Mouse (Mus musculus): ENCODE results near the gene Nmi.

Nmi gene

DNA sequence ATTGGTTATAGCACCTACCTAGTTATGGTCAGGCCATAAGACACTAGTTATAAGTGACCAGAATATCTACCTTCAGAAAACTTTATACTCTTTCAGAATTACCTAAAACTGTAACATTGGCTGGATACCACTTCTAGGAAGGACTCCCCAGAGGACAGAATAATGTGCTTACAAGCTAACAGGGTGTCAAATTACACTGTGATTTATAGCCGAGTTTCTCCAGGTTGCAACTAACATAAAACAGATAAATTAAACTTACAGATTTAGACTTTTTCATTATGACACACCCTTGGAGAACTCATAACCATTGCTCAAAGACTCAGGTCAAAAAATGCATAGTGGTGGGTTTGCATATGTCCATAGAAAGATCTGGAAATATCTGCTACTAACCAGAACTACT is 22.4 kb downstream of the Nmi start:
- in situ Hi-C loops (cut with MboI; ENCODE audit: low pct_unique_long_range_greater_than_20kb in 1 of 2, low sequenced_read_pairs in 2 of 2, unreplicated experiment in 1 of 2), result no loop called here

DNA sequence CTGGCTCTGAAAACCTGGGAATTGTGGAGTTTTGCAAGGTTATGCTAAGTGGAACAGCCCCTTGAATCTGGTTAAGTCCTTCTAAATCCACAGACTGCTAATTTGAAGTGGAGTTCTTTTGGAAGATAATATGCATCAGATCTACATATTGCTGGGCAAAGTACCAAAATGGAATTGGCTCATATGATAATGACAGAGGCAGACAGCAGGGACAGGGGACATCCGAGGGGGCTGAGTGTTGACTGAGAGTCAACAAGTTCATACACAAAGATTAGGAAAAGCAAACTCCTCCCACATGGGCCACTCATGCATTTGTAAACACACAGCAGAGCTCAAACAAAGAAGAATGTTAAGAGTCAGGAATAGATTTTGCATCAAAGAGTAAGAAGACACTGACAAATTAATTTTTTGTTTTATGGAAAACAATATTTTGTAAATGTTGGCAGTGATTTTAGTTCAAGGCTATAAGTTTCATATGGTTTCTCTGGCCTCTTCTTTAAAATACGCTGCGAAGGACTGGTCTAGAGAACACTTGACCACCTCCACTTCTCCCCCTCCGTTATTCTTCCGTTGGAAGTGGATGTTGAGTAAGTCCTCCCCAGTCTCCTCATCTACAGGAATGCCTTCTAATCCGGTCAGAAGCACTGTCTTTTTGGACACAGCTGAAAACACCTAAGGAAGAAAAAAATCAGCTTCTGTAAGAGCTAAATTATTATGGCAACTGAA is 25.0 kb downstream of the Nmi start:
- in situ Hi-C loops (cut with MboI; ENCODE audit: low pct_unique_long_range_greater_than_20kb in 1 of 2, low sequenced_read_pairs in 2 of 2, unreplicated experiment in 1 of 2), result no loop called here

DNA sequence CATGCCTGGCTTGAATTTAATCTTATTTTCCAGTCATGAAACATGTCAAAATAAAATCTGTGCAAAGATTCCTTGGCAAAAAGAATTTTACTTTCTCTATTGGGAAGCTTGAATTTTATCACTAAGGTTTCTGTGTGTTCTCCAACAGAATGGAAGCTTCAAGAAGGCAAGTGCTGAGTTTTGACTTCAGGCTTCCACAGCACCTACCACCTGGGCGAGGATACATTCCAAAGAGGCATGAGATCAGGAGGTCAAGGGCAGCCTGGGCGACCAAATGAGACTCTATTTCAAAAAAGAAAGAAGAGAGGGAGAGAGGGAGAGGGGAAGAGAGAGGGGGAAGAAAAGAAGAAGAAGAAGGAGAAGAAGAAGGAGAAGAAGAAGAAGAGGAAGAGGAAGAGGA is 27.5 kb downstream of the Nmi start:
- in situ Hi-C loops (cut with MboI; ENCODE audit: low pct_unique_long_range_greater_than_20kb in 1 of 2, low sequenced_read_pairs in 2 of 2, unreplicated experiment in 1 of 2), result no loop called here

DNA sequence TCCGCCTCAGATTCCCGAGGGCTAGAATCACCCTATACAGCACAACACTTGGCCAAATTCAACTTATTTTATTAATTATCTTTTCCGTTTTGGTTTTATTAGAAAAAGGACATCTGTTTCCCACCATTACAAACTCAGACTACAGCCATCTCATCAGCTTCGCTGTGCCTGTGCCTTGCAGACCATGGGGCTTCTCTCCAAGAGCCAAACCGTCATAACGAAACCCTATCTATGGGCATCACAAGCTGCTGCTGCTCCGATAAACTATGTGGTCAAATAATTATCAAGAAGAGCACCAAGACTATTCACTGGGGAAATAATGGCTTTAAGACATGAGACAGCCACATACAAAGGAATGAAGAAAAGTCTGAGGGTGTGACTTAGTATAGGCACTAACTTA is 31.5 kb downstream of the Nmi start:
- in situ Hi-C loops (cut with MboI; ENCODE audit: low pct_unique_long_range_greater_than_20kb in 1 of 2, low sequenced_read_pairs in 2 of 2, unreplicated experiment in 1 of 2), result no loop called here

DNA sequence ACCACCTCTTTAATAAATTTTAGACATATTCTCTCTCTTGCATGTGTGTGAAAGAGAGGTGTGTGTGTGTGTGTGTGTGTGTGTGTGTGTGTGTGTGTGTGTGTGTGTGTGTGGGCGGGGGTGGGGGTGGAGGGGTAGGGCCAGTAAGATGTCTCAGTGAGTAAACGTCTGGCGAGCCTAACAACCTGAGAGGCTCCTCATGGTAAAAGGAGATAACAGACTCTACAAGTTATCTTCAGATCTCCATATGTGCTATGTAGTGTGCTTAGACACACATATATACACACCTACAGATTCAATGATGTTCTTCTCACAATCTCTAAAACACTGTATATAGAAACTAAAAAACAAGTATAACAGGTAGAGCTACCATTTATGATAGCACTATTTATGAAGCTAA is 34.5 kb downstream of the Nmi start:
- in situ Hi-C loops (cut with MboI; ENCODE audit: low pct_unique_long_range_greater_than_20kb in 1 of 2, low sequenced_read_pairs in 2 of 2, unreplicated experiment in 1 of 2), result no loop called here

DNA sequence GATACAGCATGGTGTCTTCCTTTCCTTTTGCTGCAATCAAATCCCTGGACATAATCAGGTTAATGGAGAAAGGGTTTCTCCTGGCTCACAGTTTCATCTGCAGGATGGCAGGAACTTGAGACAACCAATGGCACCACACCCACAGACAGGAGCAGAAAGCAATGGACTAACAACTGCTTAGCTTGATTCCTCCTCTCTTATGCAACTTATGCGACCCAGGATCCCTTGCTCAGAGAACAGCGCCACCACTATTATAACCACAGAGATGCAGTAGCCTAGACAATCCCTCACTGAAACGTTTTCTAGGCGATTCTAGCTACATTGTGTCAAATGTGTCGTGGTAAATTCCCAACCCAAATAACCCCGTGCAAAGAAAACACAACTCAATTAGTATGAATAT is 36.3 kb downstream of the Nmi start:
- in situ Hi-C loops (cut with MboI; ENCODE audit: low pct_unique_long_range_greater_than_20kb in 1 of 2, low sequenced_read_pairs in 2 of 2, unreplicated experiment in 1 of 2), result no loop called here

DNA sequence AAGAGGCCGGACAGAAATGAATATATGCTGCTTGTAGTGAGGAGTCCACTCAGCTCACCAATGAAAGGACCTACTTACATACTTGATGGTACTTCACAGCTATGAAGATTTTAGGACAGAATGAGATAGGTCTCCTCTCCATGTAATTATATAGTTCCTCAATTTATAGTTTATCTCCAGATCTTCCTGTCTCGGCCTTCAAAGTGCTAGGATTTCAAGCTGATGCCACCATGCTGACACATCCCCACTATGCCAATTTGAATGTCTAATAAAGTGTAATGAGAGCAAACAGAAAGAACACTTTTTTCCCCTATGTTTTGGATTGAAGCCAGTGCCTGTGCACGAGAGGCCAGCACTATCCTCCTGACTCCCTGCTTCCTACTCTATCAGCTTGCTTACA is 36.7 kb downstream of the Nmi start:
- in situ Hi-C loops (cut with MboI; ENCODE audit: low pct_unique_long_range_greater_than_20kb in 1 of 2, low sequenced_read_pairs in 2 of 2, unreplicated experiment in 1 of 2), result no loop called here

DNA sequence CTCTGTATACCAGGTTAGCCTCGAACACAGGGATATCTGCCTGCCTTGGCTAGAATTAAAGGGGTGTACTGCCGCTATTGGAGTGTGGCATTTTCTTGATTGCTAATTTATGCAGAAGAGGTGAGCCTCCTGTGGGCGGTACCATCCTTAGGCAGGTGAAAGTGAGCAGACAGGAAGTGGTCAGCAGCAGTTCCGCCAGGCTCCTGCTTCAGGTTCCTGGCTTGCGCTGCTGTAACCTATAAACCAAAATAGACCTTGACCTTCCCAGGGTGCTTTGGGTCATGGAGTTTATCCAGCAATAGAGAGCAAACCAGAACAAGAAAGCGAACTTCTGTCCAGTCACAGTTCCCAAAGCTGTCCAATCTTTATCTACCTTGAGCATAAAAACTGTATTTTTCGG is 37.4 kb downstream of the Nmi start:
- in situ Hi-C loops (cut with MboI; ENCODE audit: low pct_unique_long_range_greater_than_20kb in 1 of 2, low sequenced_read_pairs in 2 of 2, unreplicated experiment in 1 of 2), result no loop called here

DNA sequence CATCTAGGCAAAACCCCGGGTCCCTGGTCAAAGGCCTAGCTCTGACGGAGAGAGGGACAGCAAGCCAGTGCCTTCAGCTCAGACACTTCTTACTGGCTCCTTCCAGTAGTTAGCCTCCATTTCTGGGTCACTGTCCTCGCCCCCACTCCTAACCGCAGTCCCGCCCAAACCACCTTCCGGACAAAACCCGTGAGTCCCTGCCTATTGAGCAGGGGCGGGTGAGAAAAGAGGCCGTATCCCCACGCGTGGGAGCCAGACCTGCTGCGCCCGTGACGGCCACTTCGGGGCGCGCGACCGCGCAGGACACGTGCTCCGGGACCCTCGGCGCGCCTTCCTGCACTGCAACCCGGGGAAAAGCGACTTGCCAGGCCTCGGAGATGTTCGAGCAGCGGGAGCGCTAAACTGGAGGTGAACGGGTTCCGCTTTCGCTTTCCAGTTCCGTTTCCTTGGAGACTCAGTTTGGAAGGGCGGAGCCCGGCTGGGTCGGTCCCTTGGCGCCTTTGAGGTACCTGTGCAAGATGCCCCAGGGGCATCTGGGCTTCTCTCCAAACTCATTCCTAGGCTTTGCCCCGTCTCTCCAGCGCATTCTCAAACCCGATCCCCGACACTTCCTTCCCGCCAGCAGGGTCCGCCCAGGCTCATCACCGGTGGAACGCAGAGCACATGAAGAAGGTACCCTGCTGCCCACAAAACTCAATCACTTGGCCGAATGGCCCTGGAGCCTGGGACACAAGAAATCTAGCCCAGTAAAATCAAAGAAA is 38.5 kb downstream of the Nmi start, which contains the start of gene Rbm43:
Gene Rbm43 (minus strand): TSS at position 590 of the 761 bp plus-strand sequence.
- in situ Hi-C loops (cut with MboI; ENCODE audit: low pct_unique_long_range_greater_than_20kb in 1 of 2, low sequenced_read_pairs in 2 of 2, unreplicated experiment in 1 of 2), result no loop called here

DNA sequence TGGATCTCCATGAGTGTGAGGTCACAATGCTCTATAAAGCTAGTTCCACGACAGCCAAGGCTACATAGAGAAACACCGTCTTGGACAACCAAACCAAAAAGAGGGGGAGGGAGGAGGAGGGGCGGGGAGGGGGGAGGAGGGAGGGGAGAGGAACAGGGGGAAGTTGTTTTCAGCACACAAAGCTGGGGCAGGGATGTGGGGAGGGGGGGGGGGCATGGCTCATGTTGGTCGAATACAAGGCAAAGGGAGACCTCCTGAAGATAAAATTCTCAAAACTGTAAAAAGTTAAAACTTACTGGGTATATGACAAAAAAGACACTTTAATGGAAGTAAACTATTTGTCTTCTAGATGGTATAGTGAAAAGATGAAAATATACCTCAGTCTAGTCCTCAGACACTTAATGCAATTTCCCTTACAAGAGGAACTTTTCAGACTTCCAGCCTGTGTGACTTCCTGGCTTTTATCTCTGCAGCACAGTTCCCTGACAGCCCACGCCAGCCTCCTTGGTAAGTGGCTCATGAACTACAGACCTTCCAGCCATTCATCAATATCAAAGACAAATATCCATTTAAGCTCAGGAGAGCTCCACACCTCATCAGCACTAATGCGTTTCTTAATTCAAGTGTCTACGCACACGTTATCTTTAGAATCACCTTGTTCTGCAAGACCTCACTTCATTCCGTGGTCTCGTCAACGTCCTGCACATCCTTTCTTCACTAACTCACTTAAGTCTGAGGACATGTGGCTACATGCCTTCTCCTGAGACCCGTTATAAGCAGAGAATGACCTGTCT is 39.8 kb downstream of the Nmi start:
- in situ Hi-C loops (cut with MboI; ENCODE audit: low pct_unique_long_range_greater_than_20kb in 1 of 2, low sequenced_read_pairs in 2 of 2, unreplicated experiment in 1 of 2), result no loop called here

DNA sequence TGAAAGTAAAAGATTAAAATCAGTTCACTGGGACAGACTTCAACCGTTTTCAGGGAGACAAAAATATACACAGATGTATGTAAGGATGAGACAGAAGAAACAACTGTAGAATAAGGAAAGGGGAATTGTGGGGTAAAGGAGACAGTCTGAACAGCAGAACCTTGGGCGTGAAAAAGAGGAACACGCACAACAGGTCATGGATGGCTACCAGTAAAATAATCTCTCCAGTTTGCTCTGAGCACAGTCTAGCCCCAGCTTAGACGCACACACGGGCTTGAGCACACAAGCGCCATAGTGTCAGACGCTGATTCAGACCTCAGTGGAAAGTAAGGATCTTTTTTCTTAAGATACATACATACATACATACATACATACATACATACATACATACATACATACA is 42.1 kb downstream of the Nmi start:
- in situ Hi-C loops (cut with MboI; ENCODE audit: low pct_unique_long_range_greater_than_20kb in 1 of 2, low sequenced_read_pairs in 2 of 2, unreplicated experiment in 1 of 2), result no loop called here

DNA sequence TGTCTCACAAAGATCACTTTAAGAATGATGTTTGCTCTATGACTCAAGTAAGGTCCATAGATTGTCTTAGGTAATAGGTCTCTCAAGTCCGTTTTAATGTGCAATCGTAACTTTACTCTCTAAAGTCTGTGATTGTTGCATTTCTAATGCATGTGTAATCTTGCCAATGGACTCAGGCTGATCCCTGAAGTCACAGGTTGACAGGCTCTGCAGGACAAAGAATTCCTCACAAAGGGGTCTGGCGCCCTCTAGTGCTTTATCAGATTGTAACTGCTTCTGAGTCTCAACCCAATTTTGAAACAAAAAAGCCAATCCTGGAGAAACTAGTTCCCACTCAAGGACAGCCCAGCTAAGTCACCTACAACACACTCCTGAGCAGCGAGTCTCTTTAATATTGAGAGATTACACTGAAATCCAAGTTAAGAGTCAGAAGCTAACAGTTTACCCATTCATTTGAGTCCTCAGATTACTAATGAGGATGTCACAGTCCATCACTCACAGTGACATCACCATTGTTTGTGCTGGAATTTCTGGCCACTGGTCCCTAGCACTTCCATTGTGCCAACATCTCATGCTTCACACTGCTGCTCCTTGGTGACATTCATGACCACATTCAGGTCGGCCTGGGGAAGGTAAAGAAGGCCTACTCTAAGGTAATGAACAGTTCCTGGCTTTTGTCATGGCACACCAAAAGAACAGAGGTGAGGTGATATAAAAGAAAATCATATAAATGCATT is 58.2 kb downstream of the Nmi start:
- in situ Hi-C loops (cut with MboI; ENCODE audit: low pct_unique_long_range_greater_than_20kb in 1 of 2, low sequenced_read_pairs in 2 of 2, unreplicated experiment in 1 of 2), result loop anchor here in 1 of 2 experiments (25.0 kb wide), 1 partner anchor 378 kb away; no protein-coding TSS in a partner anchor

DNA sequence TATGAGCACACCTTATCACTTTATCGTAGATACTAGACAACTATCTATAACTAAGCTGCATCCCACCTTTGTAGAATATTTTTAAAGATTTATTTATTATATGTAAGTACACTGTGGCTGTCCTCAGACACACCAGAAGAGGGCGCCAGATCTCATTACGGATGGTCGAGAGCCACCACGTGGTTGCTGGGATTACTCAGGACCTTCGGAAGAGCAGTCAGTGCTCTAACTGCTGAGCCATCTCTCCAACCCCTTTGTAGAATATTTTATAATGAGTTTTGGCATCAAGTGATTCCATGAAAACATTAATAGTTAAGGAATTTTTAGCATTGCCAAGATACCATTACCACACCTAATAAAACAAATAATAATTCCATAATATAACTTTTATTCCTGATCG is 58.8 kb downstream of the Nmi start:
- in situ Hi-C loops (cut with MboI; ENCODE audit: low pct_unique_long_range_greater_than_20kb in 1 of 2, low sequenced_read_pairs in 2 of 2, unreplicated experiment in 1 of 2), result loop anchor here in 1 of 2 experiments (25.0 kb wide), 1 partner anchor 377 kb away; no protein-coding TSS in a partner anchor

DNA sequence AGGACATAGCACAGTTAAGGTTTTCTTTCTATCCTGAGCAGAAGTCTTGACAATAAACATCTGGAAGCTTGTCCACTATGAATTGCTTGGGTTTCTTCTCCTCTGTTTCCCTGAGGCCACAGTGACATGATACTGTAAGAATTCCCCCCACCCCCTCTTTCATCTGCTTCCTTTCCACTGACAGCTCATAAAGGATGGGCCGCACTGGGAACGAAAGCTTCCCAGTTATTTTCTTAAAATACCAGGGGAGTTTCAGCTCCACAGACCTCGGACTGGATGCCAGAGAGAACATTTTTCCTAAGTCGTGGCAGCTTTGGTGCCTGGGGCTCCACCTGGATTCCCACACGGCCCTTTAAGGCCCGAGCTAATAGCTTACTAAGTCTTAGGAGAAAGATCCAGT is 60.6 kb downstream of the Nmi start:
- in situ Hi-C loops (cut with MboI; ENCODE audit: low pct_unique_long_range_greater_than_20kb in 1 of 2, low sequenced_read_pairs in 2 of 2, unreplicated experiment in 1 of 2), result loop anchor here in 1 of 2 experiments (25.0 kb wide), 1 partner anchor 375 kb away; no protein-coding TSS in a partner anchor

DNA sequence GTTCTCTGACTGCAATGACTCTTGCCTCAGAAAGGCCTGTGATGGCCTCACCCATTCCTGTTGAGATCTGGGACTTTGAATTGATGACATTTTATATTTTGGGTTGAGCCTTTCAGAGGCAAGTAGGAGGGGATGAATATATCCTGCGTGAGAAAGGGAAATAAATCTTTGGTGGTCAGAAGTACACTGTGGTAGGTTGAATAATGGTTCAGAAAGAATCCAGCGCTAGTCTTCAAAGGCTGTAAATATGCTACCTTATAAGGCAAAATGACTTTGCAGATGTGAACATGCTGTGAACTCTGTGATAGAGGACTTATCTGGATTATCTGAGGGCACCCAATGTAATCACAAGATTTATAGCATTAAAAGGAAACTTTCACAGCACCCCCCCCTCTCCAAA is 61.4 kb downstream of the Nmi start:
- in situ Hi-C loops (cut with MboI; ENCODE audit: low pct_unique_long_range_greater_than_20kb in 1 of 2, low sequenced_read_pairs in 2 of 2, unreplicated experiment in 1 of 2), result loop anchor here in 1 of 2 experiments (25.0 kb wide), 1 partner anchor 375 kb away; no protein-coding TSS in a partner anchor

DNA sequence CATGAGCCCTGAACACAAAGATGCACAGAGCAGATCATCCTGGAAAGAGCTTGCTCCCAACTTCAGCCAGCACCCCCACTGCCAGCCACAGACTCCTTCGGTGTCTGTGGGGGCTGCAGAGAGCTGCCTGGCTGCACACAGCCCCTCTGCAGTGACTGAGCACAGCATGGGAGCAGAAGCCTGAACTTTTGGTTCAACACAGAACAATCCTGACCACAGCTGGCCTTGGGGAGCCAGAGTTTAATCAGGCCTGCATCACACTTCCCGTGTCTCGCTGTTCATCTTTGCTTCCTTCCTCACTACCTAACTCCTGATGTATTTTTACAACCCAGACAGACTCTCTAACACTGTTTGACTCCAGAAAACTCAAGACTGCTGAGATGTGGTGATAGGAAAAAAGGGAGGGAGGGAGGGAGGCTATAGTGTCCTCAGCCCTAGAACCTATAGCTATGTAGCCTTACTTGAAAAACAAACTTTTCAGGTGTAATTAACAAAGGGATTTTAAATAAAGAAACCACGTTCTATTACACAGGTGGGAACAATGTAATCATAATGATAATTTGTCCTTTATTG is 65.7 kb downstream of the Nmi start:
- in situ Hi-C loops (cut with MboI; ENCODE audit: low pct_unique_long_range_greater_than_20kb in 1 of 2, low sequenced_read_pairs in 2 of 2, unreplicated experiment in 1 of 2), result loop anchor here in 1 of 2 experiments (25.0 kb wide), 1 partner anchor 370 kb away; no protein-coding TSS in a partner anchor

DNA sequence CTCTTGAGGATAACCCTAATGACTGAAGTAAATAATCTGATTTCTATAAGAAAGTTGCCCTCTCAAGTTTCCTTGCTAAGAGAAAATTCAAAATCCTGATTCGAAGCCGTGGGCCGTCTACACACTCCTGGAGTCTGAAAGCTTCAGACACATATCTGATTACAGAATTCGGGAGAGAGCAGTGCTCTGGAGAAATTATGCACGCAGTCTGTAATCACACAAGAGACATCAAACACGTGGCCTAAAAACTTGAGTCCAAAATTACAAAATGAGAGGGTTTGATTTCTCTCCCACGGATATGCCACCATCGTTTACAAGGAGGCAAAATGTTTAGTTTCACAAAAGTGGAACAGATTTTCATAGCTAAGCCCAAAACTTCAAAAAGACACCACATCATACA is 67.7 kb downstream of the Nmi start:
- in situ Hi-C loops (cut with MboI; ENCODE audit: low pct_unique_long_range_greater_than_20kb in 1 of 2, low sequenced_read_pairs in 2 of 2, unreplicated experiment in 1 of 2), result loop anchor here in 1 of 2 experiments (25.0 kb wide), 1 partner anchor 368 kb away; no protein-coding TSS in a partner anchor

Data from mouse embryonic stem cell (cell line).